ENCODE assay signal across 18 mouse cellular contexts in genomic region chr1:121557861-121558260, GRCm38 (mm10). TPM values are rescaled to one million over a fixed set of nuclear protein-coding genes. Genes with fewer than 3 reads are reported as not detected.
"Had no signal": no experiment of that assay in that cellular context is flagged by ENCODE, and none has a peak within 500 bp of the region (broad histone marks: within the 10 kb centered on the region; RNA-seq: fewer than 3 reads in every experiment).

No protein-coding gene starts in this region.

- H3K4me3 ChIP-seq: intestine, embryonic 15.5 days; limb, embryonic 15.5 days had no signal

- H3K4me2 ChIP-seq: intestine, embryonic 15.5 days; limb, embryonic 15.5 days; liver, embryonic 11.5 days; lung, embryonic 14.5 days; midbrain, embryonic 11.5 days had no signal

- ATAC-seq: intestine, embryonic 15.5 days; liver, postnatal 0 days; lung, postnatal 0 days had no signal

- H3K27ac ChIP-seq: intestine, embryonic 15.5 days; limb, embryonic 15.5 days; liver, embryonic 14.5 days had no signal

- H3K9me3 ChIP-seq: intestine, embryonic 15.5 days; limb, embryonic 15.5 days had no signal

- H3K4me1 ChIP-seq: intestine, embryonic 15.5 days; limb, embryonic 15.5 days had no signal

- H3K9ac ChIP-seq: intestine, embryonic 15.5 days; limb, embryonic 15.5 days; liver, embryonic 14.5 days; liver, postnatal 0 days; lung, embryonic 14.5 days had no signal

- DNase-seq: kidney, adult 11 months; kidney, adult 9 months; kidney, postnatal 14 days; liver, postnatal 0 days; lung, embryonic 14.5 days; midbrain, embryonic 14.5 days; right cerebral cortex, adult 18-20 months; right cerebral cortex, postnatal 14 days; right cerebral cortex, postnatal 4 days; thymus, postnatal 25 days had no signal

- H3K27me3 ChIP-seq: intestine, embryonic 15.5 days; limb, embryonic 15.5 days had no signal

RNA-seq across cellular contexts. Expression of gene Htr5b, which starts 29.6 kb away (rescaled TPM):
- total RNA-seq: megakaryocyte-erythroid progenitor cell, adult 5-6 weeks had no signal
- polyA plus RNA-seq: large intestine, adult 2 months; liver, embryonic 11.5 days; liver, embryonic 14.5 days; liver, postnatal 0 days; lung, postnatal 0 days had no signal
